ENCODE assay signal across 11 mouse cellular contexts in genomic region chr6:128122127-128122526, GRCm38 (mm10). TPM values are rescaled to one million over a fixed set of nuclear protein-coding genes. Genes with fewer than 3 reads are reported as not detected.
DNase-seq lines count a peak whose midpoint lies in the region; ATAC-seq and TF ChIP-seq lines count a peak whose summit lies in the region.
"Had no signal": no experiment of that assay in that cellular context is flagged by ENCODE, and none has a peak within 500 bp of the region (broad histone marks: within the 10 kb centered on the region; RNA-seq: fewer than 3 reads in every experiment).

No protein-coding gene starts in this region.

- no peak overlapping the region for H3K9ac ChIP-seq in lung, embryonic 16.5 days (ENCODE audit: low read length)
- H3K9ac ChIP-seq: midbrain, embryonic 13.5 days had no signal

- no peaks in the 10 kb centered on the region; the same call in none of the 2 replicates for H3K4me1 ChIP-seq in cortical plate, adult 2 months (ENCODE audit: control insufficient read depth, insufficient read depth, low read length)
- peaks cover 46% of the 10 kb centered on the region for H3K4me1 ChIP-seq in lung, embryonic 16.5 days (replicated peaks; ENCODE audit: control insufficient read depth, insufficient read depth, low read length)

- no peaks in the 10 kb centered on the region for H3K27me3 ChIP-seq in lung, embryonic 16.5 days (ENCODE audit: control insufficient read depth, insufficient read depth, low read depth, low read length)
- H3K27me3 ChIP-seq: midbrain, embryonic 13.5 days had no signal

- H3K9me3 ChIP-seq in lung, embryonic 16.5 days (ENCODE audit: control insufficient read depth, low read length), result no peaks in the 10 kb centered on the region
- H3K9me3 ChIP-seq: midbrain, embryonic 13.5 days had no signal

- intact Hi-C loops in gastrocnemius, adult 2 months (cut with DNase I), result no loop called here

- no peak for TF ChIP-seq CTCF in gastrocnemius, adult 2 months (IDR thresholded peaks at IDR 0.05)
- no peak for TF ChIP-seq CTCF in cortical plate, adult 2 months (IDR thresholded peaks at IDR 0.05; ENCODE audit: extremely low read depth, insufficient read depth, low read length)

- ATAC-seq in lung, embryonic 16.5 days (ENCODE audit: low read depth), result no peak
- ATAC-seq: midbrain, embryonic 13.5 days had no signal

- WGBS in lung, embryonic 16.5 days, result 26% methylated on average over 5 of the region's 5 CpGs

- H3K36me3 ChIP-seq in lung, embryonic 16.5 days (ENCODE audit: control insufficient read depth, insufficient read depth, low read length), result 0 out of 2 replicates have a peak, but pooled peaks cover 2% of the 10 kb centered on the region
- H3K36me3 ChIP-seq: midbrain, embryonic 13.5 days had no signal

- TF ChIP-seq POLR2A in cortical plate, adult 2 months (IDR thresholded peaks at IDR 0.05; ENCODE audit: extremely low read depth, insufficient read depth, low read length), result no peak

- DNase-seq in gastrocnemius, adult 2 months, result no peak
- no peak for DNase-seq in gastrocnemius, postnatal 4 days (ENCODE audit: low spot score in 2 of 2)
- peak; percentile 23 for DNase-seq in kidney, postnatal 10 days
- DNase-seq in kidney, adult 11 months, result no peak
- no peak for DNase-seq in cerebellum, adult 8-10 months
- DNase-seq in layer of hippocampus, adult 8-10 months (ENCODE audit: low spot score in 2 of 2), result no peak
- DNase-seq: cerebellum, postnatal 25 days had no signal

- H3K4me3 ChIP-seq in gastrocnemius, adult 2 months, result peak overlapping the region; percentile 41
- H3K4me3 ChIP-seq in cortical plate, adult 2 months (ENCODE audit: insufficient read depth, low read length), result no peak overlapping the region
- H3K4me3 ChIP-seq in lung, embryonic 16.5 days (ENCODE audit: low read length), result no peak overlapping the region
- H3K4me3 ChIP-seq: midbrain, embryonic 13.5 days had no signal

- peak overlapping the region; percentile 82 for H3K27ac ChIP-seq in gastrocnemius, adult 2 months
- H3K27ac ChIP-seq in cortical plate, adult 2 months (ENCODE audit: insufficient read depth, low read length), result peak overlapping the region; percentile 41; the same call in 1 of the 2 replicates
- peak overlapping the region; percentile 53; the same call in 1 of the 2 replicates for H3K27ac ChIP-seq in lung, embryonic 16.5 days (ENCODE audit: low read length)
- H3K27ac ChIP-seq: kidney, postnatal 0 days; midbrain, embryonic 13.5 days had no signal

- H3K4me2 ChIP-seq in lung, embryonic 16.5 days (ENCODE audit: low read depth, low read length), result no peak overlapping the region
- H3K4me2 ChIP-seq: midbrain, embryonic 13.5 days had no signal

RNA-seq across cellular contexts. Expression of gene Tspan9, which starts 21.3 kb away (rescaled TPM):
- total RNA-seq in gastrocnemius, adult 2 months (2021), result 10 to 100 TPM; 21.8 to 41.9 TPM
- total RNA-seq in gastrocnemius, postnatal 4 days (2021), result 100 to 1,000 TPM; 151 to 194 TPM
- 49.2 and 55.5 TPM in 2 replicates for polyA plus RNA-seq in cortical plate, adult 2 months (2012; rRNA removed)
- 142 and 158 TPM in 2 replicates for polyA plus RNA-seq in lung, embryonic 16.5 days (2015; fragmentation: Nextera tagmentation; extraction: Ambion mirVana)
- total RNA-seq in layer of hippocampus, adult 8-10 months (2022), result 10 to 100 TPM; 45.4 to 64.2 (median 56.0) TPM
